Mouse (Mus musculus) thymus, adult 2 months (tissue): ENCODE measurements around the gene Ptprn.

ENCODE experiments used
- CTCF ChIP-seq: fragments of 200-500 bp; IDR thresholded peaks from 2 replicates; pipeline ENCODE4 v1.5.1; 2012; ENCODE audit warnings: mild to moderate bottlenecking, control low read depth, low read length, moderate library complexity, borderline replicate concordance; ENCODE audit not compliant: control insufficient read depth, poor library complexity, insufficient read depth; ENCODE audit errors: extremely low read depth
- POLR2A ChIP-seq: fragments of 200-500 bp; IDR thresholded peaks from 2 replicates; pipeline ENCODE4 v1.6.1; 2012; ENCODE audit warnings: mild to moderate bottlenecking, low read length, control low read depth, moderate library complexity; ENCODE audit not compliant: control insufficient read depth, poor library complexity, insufficient read depth; ENCODE audit errors: extremely low read depth

GRCm38 (mm10) chr1:75262969-75263951 is 1.0 kb downstream of the Ptprn start:
- TF ChIP-seq POLR2A (no peak), CTCF (no peak)
